Mouse (Mus musculus): ENCODE results near the gene Rps18.

Rps18 gene

DNA sequence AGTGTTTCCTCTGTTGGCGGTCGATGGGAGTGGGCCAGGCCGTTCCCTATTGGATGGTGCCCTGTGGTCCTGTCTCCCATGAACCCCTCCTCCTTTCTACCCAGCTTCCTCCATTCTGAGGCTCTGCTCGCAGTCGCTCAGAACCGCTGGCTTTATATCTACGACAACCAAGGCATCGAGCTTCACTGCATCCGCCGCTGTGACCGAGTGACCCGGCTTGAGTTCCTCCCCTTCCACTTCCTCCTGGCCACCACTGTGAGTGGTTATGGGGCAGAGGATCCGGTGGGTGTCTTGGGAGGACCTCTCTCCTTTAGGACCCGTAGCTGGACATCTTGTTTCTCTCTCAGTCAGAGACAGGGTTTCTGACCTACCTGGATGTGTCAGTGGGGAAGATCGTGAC lies 12.3 kb downstream of the Rps18 start:
- DNase-seq: no peak

GRCm38 (mm10) chr17:33941381-33941780 lies 14.4 kb downstream of the Rps18 start:
- no peak for DNase-seq

GRCm38 (mm10) chr17:33940981-33941380 lies 14.8 kb downstream of the Rps18 start:
- DNase-seq: no peak

DNA sequence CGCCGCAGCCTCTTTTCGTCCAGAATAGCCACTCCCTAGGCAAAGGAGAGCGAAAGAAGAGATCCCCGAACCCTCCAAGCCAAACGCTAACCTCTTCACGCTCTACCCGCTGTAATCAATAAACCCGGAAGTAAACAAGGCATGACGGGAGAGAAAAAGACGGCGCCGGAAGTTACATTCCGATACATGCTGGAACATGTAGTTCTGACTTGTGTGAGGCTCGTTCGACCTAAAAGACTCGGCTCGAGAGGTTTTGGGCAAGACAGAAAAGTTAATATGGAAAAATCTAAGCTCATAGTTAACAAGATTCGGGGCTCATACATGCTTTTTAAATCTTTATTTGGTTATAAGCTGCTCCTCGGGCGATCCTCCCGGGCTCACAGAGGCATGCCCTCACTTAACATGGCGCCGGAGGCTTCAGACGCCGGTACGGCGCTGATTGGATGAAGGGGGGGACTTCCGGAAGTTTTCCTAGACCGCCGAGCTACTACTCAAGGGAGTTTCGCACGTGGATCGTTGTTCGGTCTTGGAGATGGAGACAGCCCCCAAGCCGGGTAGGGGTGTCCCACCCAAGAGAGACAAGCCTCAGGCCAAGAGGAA lies 15.5 kb downstream of the Rps18 start, which contains the start of the genes Pfdn6 and Wdr46:
Pfdn6 (minus strand) TSS at position 138 of the 600 bp plus-strand sequence.
Wdr46 (plus strand) TSS at position 455 of the 600 bp plus-strand sequence.
- peak; percentile 87 to 88 for DNase-seq

DNA sequence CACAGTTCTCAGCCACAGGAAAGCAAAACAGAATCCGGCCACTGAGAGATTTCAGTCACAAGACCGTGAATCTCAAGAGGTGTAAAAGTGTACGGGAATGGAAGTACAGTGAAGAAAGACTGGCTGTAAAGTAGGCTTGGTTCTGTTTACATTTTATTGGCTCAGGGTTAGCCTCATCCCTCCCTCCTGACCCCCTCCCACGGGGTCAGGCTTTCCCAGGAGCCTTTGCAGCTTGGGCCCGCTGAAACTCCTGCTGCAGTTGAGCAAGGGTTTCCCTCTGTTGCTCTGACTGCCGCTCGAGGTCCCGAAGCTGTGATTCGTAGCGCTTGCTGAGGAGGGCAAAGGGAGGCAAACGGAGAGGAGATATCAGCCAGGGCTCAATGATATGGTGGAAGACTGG lies 17.0 kb downstream of the Rps18 start:
- DNase-seq: no peak

DNA sequence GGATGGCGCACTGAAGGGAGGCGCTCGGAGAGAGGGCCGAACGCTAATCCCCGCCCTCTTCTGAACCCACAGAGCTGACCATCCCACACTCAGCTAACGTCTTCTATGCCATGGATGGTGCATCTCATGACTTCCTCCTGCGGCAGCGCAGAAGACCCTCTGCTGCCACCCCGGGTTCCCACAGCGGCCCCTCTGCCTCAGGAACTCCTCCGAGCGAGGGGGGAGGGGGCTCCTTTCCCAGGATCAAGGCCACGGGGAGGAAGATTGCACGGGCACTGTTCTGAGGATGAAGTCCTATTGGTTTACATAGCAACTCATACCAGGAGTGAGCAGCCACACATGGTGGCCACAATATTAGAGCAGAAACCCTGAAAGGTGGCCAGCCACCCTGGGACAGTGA lies 18.8 kb downstream of the Rps18 start:
- DNase-seq: no peak

DNA sequence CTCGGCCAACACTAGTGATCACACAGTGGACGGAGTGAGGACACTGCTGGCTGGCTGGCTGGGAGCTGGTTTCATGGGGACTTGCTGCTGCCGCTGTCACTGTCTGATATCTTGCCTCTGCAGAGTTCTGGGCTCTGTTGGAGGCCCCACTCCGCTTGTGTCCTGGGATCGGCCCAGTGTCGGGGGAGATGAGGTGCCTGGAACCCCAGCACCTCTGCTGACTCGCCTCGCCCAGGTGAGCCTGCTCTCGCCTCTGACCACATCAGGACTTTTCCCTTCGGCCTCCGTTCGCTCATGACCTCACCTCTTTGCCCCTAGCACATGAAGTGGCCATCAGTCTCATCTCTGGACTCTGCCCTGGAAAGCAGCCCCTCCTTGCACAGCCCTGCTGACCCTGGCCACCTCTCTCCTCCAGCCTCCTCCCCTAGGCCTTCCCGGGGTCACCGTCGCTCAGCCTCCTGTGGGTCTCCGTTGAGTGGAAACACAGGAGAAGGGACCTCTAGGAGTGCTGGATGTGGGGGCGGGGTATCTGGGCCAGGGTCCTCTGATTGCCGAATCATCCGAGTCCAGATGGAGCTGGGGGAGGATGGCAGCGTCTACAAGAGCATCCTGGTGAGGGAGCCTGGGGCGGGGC lies 20.3 kb downstream of the Rps18 start:
- DNase-seq: no peak

GRCm38 (mm10) chr17:33932970-33933369 lies 22.8 kb downstream of the Rps18 start:
- DNase-seq: no peak

GRCm38 (mm10) chr17:33932448-33932847 lies 23.4 kb downstream of the Rps18 start:
- DNase-seq: no peak

DNA sequence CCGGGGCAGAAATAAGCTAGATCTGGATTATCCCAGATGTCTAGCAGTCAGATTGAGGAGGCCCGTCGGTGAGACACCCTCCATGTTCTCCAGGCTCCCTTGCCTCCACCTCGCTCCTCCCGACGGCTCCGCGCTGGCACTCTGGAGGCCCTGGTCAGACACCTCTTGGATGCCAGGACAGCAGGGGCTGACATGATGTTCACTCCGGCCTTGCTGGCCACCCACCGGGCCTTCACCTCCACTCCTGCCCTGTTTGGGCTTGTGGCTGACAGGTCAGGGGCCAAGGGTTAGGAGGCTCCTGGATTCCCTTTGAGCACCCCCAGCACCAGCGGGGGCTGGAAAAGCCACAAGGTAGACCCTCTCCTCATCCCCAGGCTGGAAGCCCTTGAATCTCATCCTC lies 23.9 kb downstream of the Rps18 start:
- no peak for DNase-seq

DNA sequence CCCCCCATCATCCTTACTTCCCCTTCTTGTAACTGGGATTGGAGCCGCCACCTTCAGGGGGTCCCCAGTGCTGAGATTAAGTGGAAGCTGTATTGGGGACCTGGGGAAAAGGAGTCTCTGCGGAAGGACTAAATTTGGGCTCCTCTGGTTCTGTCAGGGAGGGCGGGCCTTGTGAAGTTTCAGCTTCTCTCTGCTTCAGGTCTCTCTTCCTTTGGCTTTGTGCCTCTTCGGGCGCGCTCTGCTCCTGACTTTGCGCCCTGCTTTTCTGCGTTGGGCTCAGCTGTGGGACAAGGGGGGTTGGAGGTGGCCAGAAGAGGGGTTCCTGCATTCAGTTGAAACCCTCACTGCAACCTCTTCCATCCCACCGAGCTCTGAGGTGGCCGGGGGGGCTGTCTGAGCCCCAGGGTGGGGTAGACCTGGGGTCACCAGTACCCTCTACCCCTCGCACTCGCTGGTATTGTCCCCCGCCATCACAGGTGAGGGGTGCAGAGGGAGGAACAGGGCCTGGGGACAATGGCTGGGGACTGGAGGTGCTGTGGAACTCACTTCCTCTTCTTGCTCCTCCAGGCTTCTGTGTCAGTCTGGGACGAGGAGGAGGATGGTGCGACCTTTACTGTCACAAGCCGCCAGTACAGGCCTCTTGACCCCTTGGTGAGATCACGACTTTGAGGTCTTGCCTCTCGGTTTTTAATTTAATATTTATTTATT lies 24.5 kb downstream of the Rps18 start:
- no peak for DNase-seq

GRCm38 (mm10) chr17:33930280-33931158 lies 25.3 kb downstream of the Rps18 start:
- peak; percentile 81 to 88 for DNase-seq

- DNase-seq: peak; percentile 88 to 89
Measured at GRCm38 (mm10) chr17:33929371-33930279, 26.2 kb downstream of the Rps18 start, which contains the start of gene Rgl2. TSS of gene Rgl2 (plus strand) at chr17:33929543.

- no peak for DNase-seq
Measured at GRCm38 (mm10) chr17:33928251-33928947, 27.4 kb downstream of the Rps18 start.

GRCm38 (mm10) chr17:33926207-33926932 lies 29.4 kb downstream of the Rps18 start:
- DNase-seq: no peak

DNA sequence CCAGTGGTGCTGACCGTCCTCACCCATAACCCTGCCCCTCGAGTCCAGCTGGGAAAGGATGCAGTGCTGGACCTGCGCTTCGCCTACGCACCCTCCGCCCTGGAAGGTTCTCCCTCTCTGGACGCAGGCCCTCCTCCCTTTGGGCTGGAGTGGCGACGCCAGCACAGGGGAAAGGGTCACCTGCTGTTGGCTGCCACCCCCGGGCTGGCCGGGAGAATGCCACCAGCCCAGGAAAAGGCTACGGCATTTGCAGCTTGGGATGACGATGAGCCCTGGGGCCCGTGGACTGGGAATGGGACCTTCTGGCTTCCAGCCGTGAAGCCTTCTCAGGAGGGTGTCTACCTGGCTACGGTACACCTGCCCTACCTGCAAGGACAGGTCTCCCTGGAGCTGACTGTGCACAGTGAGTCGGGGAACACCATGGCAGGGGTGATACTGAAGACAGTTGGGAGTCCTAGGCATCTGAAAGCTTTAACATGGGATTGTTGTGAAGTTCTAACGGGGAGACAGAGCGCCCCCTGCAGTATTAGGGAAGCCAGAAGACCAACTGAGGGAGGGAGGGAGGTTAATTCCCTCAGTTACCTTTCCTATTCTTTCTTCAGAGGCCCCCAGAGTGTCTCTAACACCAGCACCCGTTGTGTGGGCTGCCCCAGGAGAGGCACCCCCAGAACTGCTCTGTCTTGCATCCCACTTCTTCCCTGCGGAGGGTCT lies 30.2 kb downstream of the Rps18 start:
- DNase-seq: no peak

DNA sequence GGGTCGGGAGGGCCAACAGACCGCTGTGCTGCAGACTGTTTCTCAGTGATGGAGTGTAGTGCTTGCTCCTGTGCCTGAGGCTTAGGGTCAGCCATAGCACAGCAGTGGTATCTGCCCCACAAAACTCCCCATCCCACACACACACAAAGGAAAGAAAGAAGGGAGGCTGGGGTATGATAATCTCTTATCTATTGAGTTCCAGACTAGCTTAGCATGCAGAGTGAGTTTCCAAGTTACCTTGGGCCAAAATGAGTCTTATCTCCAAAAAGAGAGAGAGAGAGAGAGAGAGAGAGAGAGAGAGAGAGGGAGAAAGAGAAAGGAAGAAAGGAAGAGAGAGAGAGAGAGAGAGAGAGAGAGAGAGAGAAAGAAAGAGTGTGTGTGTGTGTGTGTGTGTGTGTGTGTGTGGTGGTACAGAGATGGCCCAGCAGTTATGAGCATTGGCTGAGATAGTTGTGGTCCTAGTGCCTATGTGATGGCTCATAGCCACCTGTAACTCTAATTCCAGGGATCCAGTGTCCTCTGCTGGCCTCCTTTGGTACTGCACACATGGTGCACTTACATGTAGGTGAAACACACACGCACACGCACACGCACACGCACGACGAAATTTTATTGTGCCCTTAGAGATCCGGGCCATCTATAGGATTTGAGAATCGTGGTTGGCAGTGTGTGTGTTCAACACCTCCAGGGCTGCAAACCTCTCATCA lies 31.1 kb downstream of the Rps18 start:
- DNase-seq: peak in 1 of 2 experiments; percentile 36

DNA sequence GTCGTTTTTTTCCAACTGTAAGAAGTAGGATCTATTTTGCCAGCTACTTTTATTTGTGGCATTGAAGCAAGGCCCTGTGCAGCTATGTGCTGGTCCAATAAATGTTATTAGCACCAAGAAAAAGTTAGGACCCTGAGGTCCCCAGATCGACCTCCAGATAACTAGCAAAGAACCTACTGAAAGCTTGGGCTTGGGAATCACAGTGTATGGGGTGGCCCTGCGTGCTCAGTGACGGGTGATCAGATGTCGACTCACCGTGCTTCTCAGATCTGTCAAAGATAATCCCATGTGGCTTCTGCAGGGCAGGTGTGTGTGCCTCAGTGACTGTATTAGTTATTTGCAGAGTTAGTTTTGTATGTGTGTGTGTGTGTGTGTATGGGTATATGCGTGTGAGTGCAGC lies 34.4 kb downstream of the Rps18 start:
- no peak for DNase-seq
